Mouse (Mus musculus): ENCODE measurements around the gene Snd1. TPM values are rescaled to one million over a fixed set of nuclear protein-coding genes. Genes with fewer than 3 reads are reported as not detected.

Gene Snd1
- polyA plus RNA-seq, 1 experiment from 2014 or later: 104 TPM

DNA sequence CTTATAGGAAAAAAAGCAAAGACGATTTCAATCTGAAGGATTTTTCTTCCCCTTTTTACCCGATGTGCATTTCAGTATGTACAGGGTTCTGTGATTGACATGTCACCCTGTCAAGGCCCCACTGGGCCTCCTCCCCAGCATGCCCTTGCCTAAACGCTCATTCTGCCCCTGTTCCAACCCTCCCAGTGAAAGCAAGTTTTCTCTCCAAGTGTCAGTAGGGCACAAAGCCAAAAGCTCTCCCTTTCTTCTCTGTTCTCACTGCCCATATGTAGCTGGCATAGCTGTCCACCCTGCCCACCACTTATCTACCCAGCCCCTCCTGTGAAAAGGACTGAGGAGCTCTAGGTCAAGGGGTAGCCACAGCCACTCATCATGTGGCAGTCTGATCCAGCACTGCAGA, 374.4 kb downstream of the Snd1 start:
- 40% methylated on average over 3 of the region's 3 CpGs for WGBS
- Histone ChIP-seq H3K36me3 (replicated peaks) (no peaks in the 10 kb centered on the region), H3K4me2 (no peak overlapping the region), H3K27ac (no peak overlapping the region), H3K9me3 (no peaks in the 10 kb centered on the region), H3K4me3 (replicated peaks) (no peak overlapping the region), H3K4me1 (peaks cover 62% of the 10 kb centered on the region), H3K9ac (no peak overlapping the region), H3K27me3 (peaks cover 22% of the 10 kb centered on the region)
- ATAC-seq (ENCODE audit: low FRiP score): no peak

DNA sequence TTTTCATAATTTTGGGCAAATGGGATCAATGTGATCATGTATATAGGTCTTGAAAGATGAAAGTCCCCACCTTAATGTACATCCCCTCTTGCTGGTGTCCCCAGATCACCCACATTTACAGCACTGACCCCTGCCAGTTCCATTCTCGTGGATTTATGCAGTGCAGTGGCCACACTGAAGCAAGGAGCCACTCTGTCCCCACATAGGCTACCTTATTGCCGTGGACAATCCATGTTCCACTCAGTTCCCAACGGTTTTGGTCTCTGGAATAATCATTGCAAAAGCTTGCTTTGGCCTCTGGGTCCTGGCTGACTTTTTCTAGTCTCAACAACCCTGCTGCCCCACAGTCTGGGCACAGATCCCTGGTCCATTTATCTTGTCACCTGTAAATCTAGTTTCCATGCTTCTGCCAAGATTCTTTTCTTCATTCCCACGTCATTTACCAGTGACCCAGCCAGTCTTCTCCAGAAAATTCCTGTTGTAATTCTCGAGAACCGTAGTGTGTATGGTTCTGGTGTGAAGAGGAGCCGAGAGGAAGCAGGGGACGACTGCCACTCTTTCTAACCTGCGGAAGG, 375.5 kb downstream of the Snd1 start:
- H3K9ac ChIP-seq: no peak overlapping the region
- no peaks in the 10 kb centered on the region for H3K36me3 ChIP-seq (replicated peaks)
- H3K27ac ChIP-seq: no peak overlapping the region
- H3K4me1 ChIP-seq: peaks cover 62% of the 10 kb centered on the region
- no peaks in the 10 kb centered on the region for H3K9me3 ChIP-seq
- no peak overlapping the region for H3K4me2 ChIP-seq
- no peak for ATAC-seq (ENCODE audit: low FRiP score)
- no peak overlapping the region for H3K4me3 ChIP-seq (replicated peaks)
- 90% methylated on average over 9 of the region's 9 CpGs for WGBS
- H3K27me3 ChIP-seq: peaks cover 26% of the 10 kb centered on the region

DNA sequence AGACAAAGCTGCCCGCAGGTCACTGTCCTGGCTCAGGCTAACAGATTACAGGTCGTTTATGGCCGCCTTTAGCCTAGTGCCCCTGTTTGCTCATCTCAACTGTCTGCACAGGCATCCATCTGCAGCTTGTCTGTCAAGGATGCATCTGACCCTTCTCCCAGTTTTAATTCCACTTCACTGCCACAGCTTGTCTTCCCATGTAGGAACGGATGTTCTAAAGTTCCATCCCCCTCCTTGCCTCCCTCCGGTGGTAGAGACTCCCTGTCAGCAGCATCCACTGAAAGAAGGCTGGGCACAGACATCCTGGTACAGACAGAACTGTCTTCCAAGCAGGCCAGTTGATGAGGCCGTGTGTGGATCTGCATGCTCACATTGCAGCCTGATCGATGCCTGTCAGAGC, 377.4 kb downstream of the Snd1 start:
- Histone ChIP-seq H3K4me2 (no peak overlapping the region), H3K4me3 (replicated peaks) (no peak overlapping the region), H3K27ac (no peak overlapping the region), H3K36me3 (replicated peaks) (no peaks in the 10 kb centered on the region), H3K4me1 (peaks cover 57% of the 10 kb centered on the region), H3K27me3 (peaks cover 26% of the 10 kb centered on the region), H3K9ac (no peak overlapping the region), H3K9me3 (no peaks in the 10 kb centered on the region)
- ATAC-seq (ENCODE audit: low FRiP score): no peak
- 78% methylated on average over 7 of the region's 7 CpGs for WGBS

DNA sequence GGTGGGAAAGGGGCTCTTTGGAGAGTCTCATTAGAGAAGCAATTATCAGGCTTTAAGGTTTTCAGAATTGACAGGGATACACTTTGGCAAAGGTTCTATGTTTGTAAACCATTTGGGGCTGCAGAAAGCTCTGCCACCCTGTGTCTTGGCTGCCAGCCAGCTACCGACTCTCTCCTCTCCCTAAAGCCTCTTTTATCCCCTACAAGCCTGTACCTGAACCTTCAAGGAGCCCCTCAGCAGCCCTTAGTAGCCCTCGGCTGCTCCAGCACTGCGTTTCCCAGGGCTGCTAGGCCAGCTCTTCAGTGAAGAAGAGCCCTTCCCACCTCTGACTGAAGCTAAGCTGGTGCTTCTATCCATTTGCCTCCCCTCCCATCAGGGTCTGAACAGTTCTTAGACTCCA, 378.2 kb downstream of the Snd1 start:
- peak; percentile 47; the same call in 1 of the 2 replicates for ATAC-seq (ENCODE audit: low FRiP score)
- no peak overlapping the region for H3K4me2 ChIP-seq
- H3K27ac ChIP-seq: 0 out of 2 replicates have a peak overlapping the region, but pooled peaks have one; percentile 43
- H3K9ac ChIP-seq: no peak overlapping the region
- no peak overlapping the region for H3K4me3 ChIP-seq (replicated peaks)
- no peaks in the 10 kb centered on the region for H3K9me3 ChIP-seq
- WGBS: 20% methylated on average over 3 of the region's 3 CpGs
- peaks cover 21% of the 10 kb centered on the region for H3K27me3 ChIP-seq
- H3K36me3 ChIP-seq (replicated peaks): no peaks in the 10 kb centered on the region
- peaks cover 49% of the 10 kb centered on the region for H3K4me1 ChIP-seq

DNA sequence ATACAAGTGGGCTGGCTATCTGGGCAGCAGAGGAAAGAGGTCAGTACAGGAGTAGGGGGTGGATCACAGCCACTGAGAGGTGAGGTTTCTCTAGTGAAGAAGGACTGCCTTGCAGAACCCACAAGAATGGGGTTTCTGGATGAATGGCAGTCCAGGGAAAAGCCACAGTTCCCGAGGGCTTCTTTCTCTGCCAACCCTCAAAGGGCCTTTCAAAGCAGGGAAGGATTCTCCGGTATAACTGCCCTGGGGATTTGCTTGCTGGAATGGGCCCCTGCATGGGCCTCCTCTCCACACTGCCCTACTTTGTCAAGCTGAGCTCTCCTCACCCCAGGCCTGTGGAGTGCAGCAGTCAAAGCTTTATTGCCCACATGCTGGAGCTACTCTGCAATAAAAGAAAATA, 378.7 kb downstream of the Snd1 start:
- Histone ChIP-seq H3K4me3 (replicated peaks) (no peak overlapping the region), H3K27me3 (peaks cover 21% of the 10 kb centered on the region), H3K4me1 (peaks cover 44% of the 10 kb centered on the region), H3K27ac (peak overlapping the region; percentile 43; the same call in 1 of the 2 replicates), H3K4me2 (no peak overlapping the region), H3K9me3 (no peaks in the 10 kb centered on the region), H3K36me3 (replicated peaks) (no peaks in the 10 kb centered on the region), H3K9ac (no peak overlapping the region)
- ATAC-seq (ENCODE audit: low FRiP score): peak; percentile 9; the same call in 1 of the 2 replicates
- 3% methylated on average over 2 of the region's 2 CpGs for WGBS

DNA sequence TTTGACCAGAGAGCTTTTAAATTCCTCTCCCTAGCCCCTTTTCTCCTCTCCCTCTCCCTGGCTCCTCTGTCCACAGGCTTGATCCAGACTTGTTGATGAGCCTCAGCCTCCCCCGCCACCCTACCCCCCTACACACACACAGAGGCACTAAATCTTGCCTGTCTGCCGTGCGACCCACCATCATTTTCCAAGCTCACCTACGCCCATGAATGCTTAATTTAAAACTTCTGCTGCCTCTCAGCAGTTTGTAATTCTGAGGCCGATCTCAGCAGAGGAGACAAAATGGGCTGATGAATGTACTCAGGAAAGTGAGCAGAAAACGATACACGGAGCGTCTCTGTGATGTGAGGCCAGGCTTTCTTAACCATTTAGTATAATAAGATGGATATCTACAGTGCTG, 379.7 kb downstream of the Snd1 start:
- no peak overlapping the region for H3K9ac ChIP-seq
- 53% methylated on average over 8 of the region's 8 CpGs for WGBS
- peaks cover 21% of the 10 kb centered on the region for H3K27me3 ChIP-seq
- no peak for ATAC-seq (ENCODE audit: low FRiP score)
- H3K4me2 ChIP-seq: no peak overlapping the region
- H3K27ac ChIP-seq: no peak overlapping the region
- peaks cover 35% of the 10 kb centered on the region for H3K4me1 ChIP-seq
- H3K4me3 ChIP-seq (replicated peaks): no peak overlapping the region
- no peaks in the 10 kb centered on the region for H3K36me3 ChIP-seq (replicated peaks)
- H3K9me3 ChIP-seq: no peaks in the 10 kb centered on the region

DNA sequence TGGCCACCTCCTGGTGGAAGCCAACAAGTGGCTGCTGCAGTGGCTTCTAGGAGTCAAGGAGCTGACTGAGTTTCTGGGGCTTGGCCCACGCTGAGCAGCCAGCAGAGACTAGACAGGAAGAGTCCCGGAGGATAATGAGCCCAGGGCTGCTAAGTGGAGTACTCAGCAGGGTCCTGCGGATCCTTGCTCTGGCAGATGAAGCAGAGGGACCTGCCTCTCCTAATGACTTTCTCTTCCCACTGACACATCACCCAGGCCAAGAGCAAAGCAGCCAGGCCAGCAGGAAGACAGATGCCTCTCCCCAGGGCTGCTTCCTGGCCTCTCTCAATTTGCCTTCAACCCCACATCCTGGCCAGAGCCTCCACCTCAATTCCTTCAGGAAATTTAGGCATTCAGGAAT, 380.5 kb downstream of the Snd1 start:
- H3K4me2 ChIP-seq: no peak overlapping the region
- peaks cover 18% of the 10 kb centered on the region for H3K27me3 ChIP-seq
- no peaks in the 10 kb centered on the region for H3K9me3 ChIP-seq
- H3K36me3 ChIP-seq (replicated peaks): no peaks in the 10 kb centered on the region
- whole genome bisulfite sequencing: 16% methylated on average over 3 of the region's 3 CpGs
- no peak overlapping the region for H3K9ac ChIP-seq
- ATAC-seq (ENCODE audit: low FRiP score): no peak
- peaks cover 42% of the 10 kb centered on the region for H3K4me1 ChIP-seq
- no peak overlapping the region for H3K4me3 ChIP-seq (replicated peaks)
- no peak overlapping the region for H3K27ac ChIP-seq

DNA sequence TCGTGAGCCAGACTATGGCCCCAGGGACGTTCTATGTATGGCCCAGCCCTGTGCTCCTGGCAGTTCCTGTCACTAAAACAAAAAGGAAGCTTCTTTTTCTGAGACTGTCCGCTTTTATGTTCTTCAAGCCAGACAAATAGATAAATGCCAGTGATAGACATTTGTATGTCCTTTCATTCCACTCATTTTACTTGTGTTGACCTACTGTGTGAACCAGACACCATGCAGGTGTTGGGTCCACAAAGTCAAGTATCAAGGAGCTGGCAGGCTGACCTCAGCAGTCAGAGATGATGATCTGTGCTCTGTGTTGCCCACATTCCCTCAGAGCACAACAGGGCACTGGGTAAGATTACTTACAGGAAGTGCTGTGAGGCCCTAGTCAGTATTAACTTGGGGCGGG, 381.9 kb downstream of the Snd1 start:
- no peak for ATAC-seq (ENCODE audit: low FRiP score)
- H3K27ac ChIP-seq: no peak overlapping the region
- H3K9ac ChIP-seq: no peak overlapping the region
- H3K4me2 ChIP-seq: no peak overlapping the region
- peaks cover 52% of the 10 kb centered on the region for H3K4me1 ChIP-seq
- WGBS: 82% methylated on average over 4 of the region's 4 CpGs
- H3K4me3 ChIP-seq (replicated peaks): no peak overlapping the region
- H3K9me3 ChIP-seq: no peaks in the 10 kb centered on the region
- no peaks in the 10 kb centered on the region for H3K36me3 ChIP-seq (replicated peaks)
- H3K27me3 ChIP-seq: peaks cover 10% of the 10 kb centered on the region

DNA sequence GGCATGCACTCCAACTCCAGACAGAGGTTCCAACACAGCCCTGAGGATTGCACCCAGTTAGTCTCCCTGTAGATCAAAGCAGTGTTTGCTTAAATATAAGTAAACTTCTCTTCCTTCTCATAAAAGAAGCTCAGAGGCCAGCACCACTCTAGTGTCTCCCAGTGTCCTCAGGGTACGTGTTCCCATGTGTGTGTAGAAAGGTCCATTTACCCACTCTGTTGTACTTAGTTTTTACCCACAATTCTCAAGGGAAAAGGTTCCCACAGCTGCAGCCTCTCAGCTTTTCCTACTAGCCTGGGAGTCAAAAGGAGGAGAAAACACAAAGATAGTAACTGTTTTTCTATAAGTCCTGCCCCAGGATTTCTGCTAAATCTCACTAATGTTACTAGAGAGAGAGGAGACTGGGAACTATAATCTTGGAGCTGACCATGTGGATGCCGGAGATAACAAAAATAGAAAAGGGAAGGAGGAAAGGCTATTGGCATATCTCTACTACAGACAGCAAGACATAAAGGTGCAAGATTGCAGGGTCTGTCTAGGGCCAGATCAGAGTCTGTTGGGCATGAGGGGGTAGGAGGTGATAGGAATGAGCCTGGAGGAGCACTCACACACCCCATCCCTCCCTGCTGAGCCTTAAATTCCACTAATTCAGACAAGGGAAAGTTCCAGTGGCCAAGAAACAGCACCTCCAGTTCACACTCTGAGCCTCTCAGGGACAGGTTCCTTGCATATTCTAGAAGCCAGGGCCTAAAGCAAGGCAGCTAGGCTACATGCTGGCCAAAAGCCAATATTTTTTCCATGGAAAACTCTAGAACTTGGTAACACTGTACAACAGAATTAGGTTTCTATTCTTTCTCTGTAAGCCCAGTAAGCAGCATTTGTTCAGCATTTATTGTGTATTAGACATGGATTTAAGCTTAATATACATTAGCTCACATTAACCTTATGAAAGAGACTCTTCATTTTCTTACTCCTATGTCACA, 382.6 kb downstream of the Snd1 start:
- no peak for ATAC-seq (ENCODE audit: low FRiP score)
- Histone ChIP-seq H3K4me2 (no peak overlapping the region), H3K27me3 (peaks cover 7% of the 10 kb centered on the region), H3K4me3 (replicated peaks) (no peak overlapping the region), H3K27ac (no peak overlapping the region), H3K4me1 (peaks cover 50% of the 10 kb centered on the region), H3K36me3 (replicated peaks) (no peaks in the 10 kb centered on the region), H3K9me3 (no peaks in the 10 kb centered on the region), H3K9ac (no peak overlapping the region)
- WGBS: 85% methylated on average over 2 of the region's 2 CpGs

DNA sequence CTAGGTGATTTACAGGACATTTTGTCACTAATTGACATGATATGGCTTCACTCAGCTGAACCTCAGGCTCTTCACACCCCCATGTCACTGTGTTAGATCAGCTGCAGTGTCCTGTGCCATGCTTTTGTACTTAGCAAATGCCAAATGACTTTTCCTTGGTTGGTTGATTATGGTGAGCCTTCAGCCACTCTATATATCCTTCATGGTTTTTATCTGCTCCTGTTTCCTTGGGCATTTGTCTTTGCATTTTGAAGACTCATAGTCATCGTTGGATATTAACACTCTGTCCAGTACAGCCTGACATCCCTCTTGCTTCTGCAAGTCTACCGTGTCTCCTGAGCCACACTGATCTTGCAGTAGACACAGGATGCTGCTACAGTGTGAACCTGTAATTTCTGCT, 384.2 kb downstream of the Snd1 start:
- WGBS: 93% methylated on average over 2 of the region's 2 CpGs
- Histone ChIP-seq H3K4me2 (no peak overlapping the region), H3K36me3 (replicated peaks) (no peaks in the 10 kb centered on the region), H3K27ac (no peak overlapping the region), H3K9ac (no peak overlapping the region), H3K27me3 (peaks cover 6% of the 10 kb centered on the region), H3K4me3 (replicated peaks) (no peak overlapping the region), H3K4me1 (peaks cover 39% of the 10 kb centered on the region), H3K9me3 (no peaks in the 10 kb centered on the region)
- ATAC-seq (ENCODE audit: low FRiP score): no peak

DNA sequence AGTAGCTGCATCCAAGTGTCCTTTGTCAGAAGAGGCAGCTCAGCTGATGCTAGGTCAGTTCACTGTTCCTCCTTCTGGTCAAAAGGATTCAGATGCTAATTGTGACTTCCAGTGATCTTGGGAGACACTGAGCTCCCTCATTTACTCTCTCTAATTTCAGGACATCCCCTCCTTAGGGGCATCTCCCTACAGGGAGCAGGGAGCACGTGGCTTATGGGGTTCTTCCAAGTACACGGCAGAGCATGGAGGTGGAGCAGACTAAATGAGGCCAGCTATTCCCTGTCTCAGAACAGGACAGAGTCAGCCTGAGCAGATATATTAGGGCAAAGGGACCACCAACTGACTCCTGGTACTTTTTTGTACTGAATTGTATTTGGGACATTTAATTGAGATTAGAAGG, 385.5 kb downstream of the Snd1 start:
- Histone ChIP-seq H3K27me3 (peaks cover 2% of the 10 kb centered on the region; the same call in 1 of the 2 replicates), H3K4me3 (replicated peaks) (no peak overlapping the region), H3K9me3 (no peaks in the 10 kb centered on the region), H3K4me1 (peaks cover 40% of the 10 kb centered on the region), H3K36me3 (replicated peaks) (no peaks in the 10 kb centered on the region), H3K27ac (no peak overlapping the region), H3K9ac (no peak overlapping the region), H3K4me2 (no peak overlapping the region)
- no peak for ATAC-seq (ENCODE audit: low FRiP score)
- WGBS: 9% methylated on average over 2 of the region's 2 CpGs

DNA sequence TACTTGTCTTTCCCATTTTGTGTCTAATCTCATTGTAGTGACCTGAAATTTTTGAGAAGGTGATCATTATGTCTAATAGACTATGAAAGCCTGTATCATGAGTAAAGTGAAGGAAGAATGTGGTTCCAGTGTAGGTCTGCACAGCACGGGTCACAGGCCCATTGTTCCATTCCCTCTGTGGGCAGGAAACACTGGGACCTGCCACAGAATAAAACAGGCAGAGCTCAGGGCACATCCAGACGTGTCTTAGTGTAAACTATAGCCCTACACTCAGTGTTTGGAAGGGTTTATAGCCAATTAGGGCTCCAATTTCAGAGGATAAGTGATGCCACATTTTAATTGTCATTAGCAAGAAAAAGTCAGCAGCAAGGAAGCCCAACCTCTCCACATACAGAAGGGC, 386.0 kb downstream of the Snd1 start:
- no peaks in the 10 kb centered on the region for H3K36me3 ChIP-seq (replicated peaks)
- no peak for ATAC-seq (ENCODE audit: low FRiP score)
- WGBS: 16% methylated on average over 2 of the region's 2 CpGs
- H3K27ac ChIP-seq: no peak overlapping the region
- no peak overlapping the region for H3K4me2 ChIP-seq
- peaks cover 38% of the 10 kb centered on the region for H3K4me1 ChIP-seq
- H3K9ac ChIP-seq: no peak overlapping the region
- no peak overlapping the region for H3K4me3 ChIP-seq (replicated peaks)
- peaks cover 2% of the 10 kb centered on the region; the same call in 1 of the 2 replicates for H3K27me3 ChIP-seq
- H3K9me3 ChIP-seq: no peaks in the 10 kb centered on the region

All from forebrain, embryonic 12.5 days (tissue).